In the genomic region with DNA sequence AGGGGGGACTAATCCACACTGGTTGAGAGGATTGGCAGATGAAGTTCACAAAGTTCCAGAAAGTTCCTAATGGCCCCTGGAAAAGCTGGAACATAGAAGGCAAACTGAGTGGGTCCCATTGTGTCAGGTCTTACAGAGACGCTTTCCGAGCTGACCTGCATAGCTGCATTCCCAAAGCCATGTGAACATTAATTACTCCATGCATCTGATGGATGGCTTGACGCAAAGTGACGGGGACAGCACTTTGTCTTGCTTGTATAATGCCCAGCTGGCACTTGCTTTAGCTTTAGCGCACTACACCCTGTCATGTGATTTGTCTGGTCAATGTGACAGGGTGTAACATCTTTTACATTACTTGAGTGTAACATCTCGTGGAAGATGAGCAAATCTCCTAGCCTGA, we compare ENCODE assay signal across 32 mouse cellular contexts.
"Had no signal": no experiment of that assay in that cellular context is flagged by ENCODE, and none has a peak within 500 bp of the region (broad histone marks: within the 10 kb centered on the region; RNA-seq: fewer than 3 reads in every experiment).

No protein-coding gene starts in this region.

- ATAC-seq: liver, embryonic 12.5 days; liver, postnatal 0 days; lung, postnatal 0 days; midbrain, embryonic 13.5 days; midbrain, embryonic 15.5 days; midbrain, embryonic 16.5 days had no signal

- H3K27me3 ChIP-seq: limb, embryonic 12.5 days; limb, embryonic 13.5 days; limb, embryonic 15.5 days; liver, embryonic 12.5 days; liver, embryonic 13.5 days; liver, embryonic 15.5 days; lung, embryonic 15.5 days; midbrain, embryonic 12.5 days; midbrain, embryonic 13.5 days; midbrain, embryonic 15.5 days had no signal

- H3K36me3 ChIP-seq: limb, embryonic 10.5 days; limb, embryonic 12.5 days; limb, embryonic 13.5 days; limb, embryonic 15.5 days; liver, embryonic 12.5 days; liver, embryonic 13.5 days; liver, embryonic 15.5 days; lung, embryonic 15.5 days; midbrain, embryonic 10.5 days; midbrain, embryonic 12.5 days; midbrain, embryonic 13.5 days; midbrain, embryonic 15.5 days had no signal

- DNase-seq: left cerebral cortex, postnatal 4 days; liver; liver, embryonic 13.5 days; liver, postnatal 0 days; lung, adult 18-20 months; lung, adult 2 months; lung, embryonic 14.5 days; lung, postnatal 10 days; lung, postnatal 14 days; lung, postnatal 36 days; lung, postnatal 4 days; midbrain, embryonic 14.5 days had no signal

- H3K9me3 ChIP-seq: limb, embryonic 10.5 days; limb, embryonic 12.5 days; limb, embryonic 13.5 days; limb, embryonic 15.5 days; liver, embryonic 12.5 days; liver, embryonic 13.5 days; liver, embryonic 15.5 days; lung, embryonic 15.5 days; midbrain, embryonic 12.5 days; midbrain, embryonic 13.5 days; midbrain, embryonic 15.5 days had no signal

- H3K27ac ChIP-seq: left cerebral cortex, adult 2 months; limb, embryonic 10.5 days; limb, embryonic 12.5 days; limb, embryonic 13.5 days; limb, embryonic 15.5 days; liver, embryonic 12.5 days; liver, embryonic 13.5 days; liver, embryonic 14.5 days; liver, embryonic 15.5 days; lung, embryonic 15.5 days; macrophage; midbrain, embryonic 10.5 days; midbrain, embryonic 12.5 days; midbrain, embryonic 13.5 days; midbrain, embryonic 15.5 days had no signal

- H3K4me1 ChIP-seq: limb, embryonic 12.5 days; limb, embryonic 13.5 days; liver, embryonic 12.5 days; liver, embryonic 13.5 days; liver, embryonic 15.5 days; lung, embryonic 15.5 days had no signal

- H3K9ac ChIP-seq: limb, embryonic 12.5 days; limb, embryonic 13.5 days; limb, embryonic 15.5 days; liver, embryonic 12.5 days; liver, embryonic 13.5 days; liver, embryonic 14.5 days; liver, embryonic 15.5 days; liver, postnatal 0 days; lung, embryonic 14.5 days; lung, embryonic 15.5 days; midbrain, embryonic 12.5 days; midbrain, embryonic 13.5 days; midbrain, embryonic 15.5 days had no signal

- H3K4me2 ChIP-seq: limb, embryonic 12.5 days; limb, embryonic 13.5 days; limb, embryonic 15.5 days; liver, embryonic 11.5 days; liver, embryonic 12.5 days; liver, embryonic 13.5 days; liver, embryonic 15.5 days; lung, embryonic 14.5 days; lung, embryonic 15.5 days; midbrain, embryonic 11.5 days; midbrain, embryonic 12.5 days; midbrain, embryonic 13.5 days; midbrain, embryonic 15.5 days had no signal

- H3K4me3 ChIP-seq: left cerebral cortex, adult 2 months; limb, embryonic 10.5 days; limb, embryonic 12.5 days; limb, embryonic 13.5 days; limb, embryonic 15.5 days; liver, embryonic 12.5 days; liver, embryonic 13.5 days; liver, embryonic 15.5 days; lung, embryonic 15.5 days; megakaryocyte, embryonic 14.5 days; midbrain, embryonic 10.5 days; midbrain, embryonic 12.5 days; midbrain, embryonic 13.5 days; midbrain, embryonic 15.5 days; myocyte had no signal
